Mouse (Mus musculus): Measurements from ENCODE around the gene Sprr2j-ps. TPM values are rescaled to one million over a fixed set of nuclear protein-coding genes. Genes with fewer than 3 reads are reported as not detected.

Sprr2j-ps gene
- not detected in 2 replicates for polyA plus RNA-seq (2015; fragmentation: Nextera tagmentation; extraction: Ambion mirVana)

DNA sequence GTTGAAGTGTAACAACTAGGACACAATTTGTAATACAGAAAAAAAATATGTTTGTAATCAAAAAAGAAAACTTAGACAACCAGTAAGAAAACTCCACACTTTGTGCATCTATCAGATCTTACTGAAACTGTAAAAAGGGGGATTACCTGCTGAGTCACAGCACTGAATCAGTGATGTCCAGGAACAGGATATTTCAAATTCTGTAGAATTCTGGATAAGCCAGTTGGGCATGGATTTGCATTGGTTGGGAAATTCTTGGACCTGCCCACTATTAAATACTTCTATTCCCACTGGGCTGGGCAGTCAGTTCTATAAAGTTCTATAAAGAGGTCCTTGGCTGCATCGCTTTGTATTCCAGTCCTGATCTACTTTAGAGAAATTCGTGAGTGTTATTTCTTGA is at the start of gene Sprr2j-ps:
Sprr2j-ps (plus strand) TSS at position 301 of the 400 bp plus-strand sequence.
- H3K4me2 ChIP-seq (ENCODE audit: low read depth, low read length): no peak within 1 kb of the TSS
- H3K9me3 ChIP-seq (ENCODE audit: control insufficient read depth, low read length): no peaks in the 10 kb centered on the region
- H3K27ac ChIP-seq (ENCODE audit: low read length): no peak within 1 kb of the TSS
- WGBS: 91% methylated on average over 2 of the region's 2 CpGs
- no peak for ATAC-seq
- no peaks in the 10 kb centered on the region for H3K4me1 ChIP-seq (ENCODE audit: control insufficient read depth, insufficient read depth, low read length)
- H3K4me3 ChIP-seq (ENCODE audit: low read length): no peak within 1 kb of the TSS
- no peaks in the 10 kb centered on the region for H3K36me3 ChIP-seq (ENCODE audit: control insufficient read depth, insufficient read depth, low read length)
- H3K9ac ChIP-seq (ENCODE audit: low read depth, low read length): no peak within 1 kb of the TSS
- H3K27me3 ChIP-seq (replicated peaks; ENCODE audit: control insufficient read depth, insufficient read depth, low read length): no peaks in the 10 kb centered on the region

DNA sequence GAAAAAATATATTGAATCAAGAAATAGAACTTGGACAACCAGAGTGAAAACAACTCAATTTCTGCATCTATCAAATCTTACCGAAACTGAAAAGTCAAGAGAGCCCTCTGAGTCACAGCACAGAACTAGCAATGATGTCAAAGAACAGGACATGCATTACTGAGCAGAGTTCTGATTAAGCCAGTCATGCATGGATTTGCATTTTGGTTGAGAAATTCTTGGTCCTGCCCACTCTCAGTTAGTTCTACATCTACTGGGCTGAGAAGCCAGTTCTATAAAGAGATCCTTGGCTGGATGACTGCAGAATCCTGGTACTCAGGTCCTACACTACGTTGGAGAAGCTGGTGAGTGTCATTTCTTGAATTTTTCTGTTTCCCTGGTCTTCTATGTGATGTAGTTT is 44.3 kb upstream of the Sprr2j-ps start:
- Histone ChIP-seq H3K27me3 (replicated peaks; ENCODE audit: control insufficient read depth, insufficient read depth, low read length) (no peaks in the 10 kb centered on the region), H3K4me2 (ENCODE audit: low read depth, low read length) (no peak overlapping the region), H3K4me3 (ENCODE audit: low read length) (no peak overlapping the region), H3K36me3 (ENCODE audit: control insufficient read depth, insufficient read depth, low read length) (no peaks in the 10 kb centered on the region), H3K4me1 (ENCODE audit: control insufficient read depth, insufficient read depth, low read length) (no peaks in the 10 kb centered on the region), H3K27ac (ENCODE audit: low read length) (no peak overlapping the region), H3K9ac (ENCODE audit: low read depth, low read length) (no peak overlapping the region), H3K9me3 (ENCODE audit: control insufficient read depth, low read length) (no peaks in the 10 kb centered on the region)
- WGBS: 66% methylated on average over 2 of the region's 2 CpGs
- no peak for ATAC-seq

DNA sequence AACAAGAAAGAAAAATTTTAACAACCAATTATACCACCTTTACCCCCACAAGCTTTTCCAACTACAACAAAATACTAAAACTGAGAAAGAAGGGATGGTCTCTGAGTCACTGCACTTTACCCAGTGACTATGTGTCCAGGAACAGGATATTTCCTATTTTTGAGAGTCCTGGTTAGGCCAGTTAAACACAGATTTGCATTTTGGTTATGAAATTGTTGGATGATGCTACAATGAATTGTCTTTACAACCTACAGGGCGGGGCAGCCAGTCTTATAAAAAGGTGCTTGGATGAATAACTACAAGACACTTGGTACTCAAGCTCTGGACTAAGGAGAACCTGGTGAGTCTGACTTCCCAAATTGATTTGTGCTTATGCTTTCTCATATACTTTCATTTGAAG is 32.5 kb upstream of the Sprr2j-ps start, which contains the start of gene Sprr2h:
Sprr2h (plus strand) TSS at position 301 of the 400 bp plus-strand sequence.
- H3K9me3 ChIP-seq (ENCODE audit: control insufficient read depth, low read length): no peaks in the 10 kb centered on the region

DNA sequence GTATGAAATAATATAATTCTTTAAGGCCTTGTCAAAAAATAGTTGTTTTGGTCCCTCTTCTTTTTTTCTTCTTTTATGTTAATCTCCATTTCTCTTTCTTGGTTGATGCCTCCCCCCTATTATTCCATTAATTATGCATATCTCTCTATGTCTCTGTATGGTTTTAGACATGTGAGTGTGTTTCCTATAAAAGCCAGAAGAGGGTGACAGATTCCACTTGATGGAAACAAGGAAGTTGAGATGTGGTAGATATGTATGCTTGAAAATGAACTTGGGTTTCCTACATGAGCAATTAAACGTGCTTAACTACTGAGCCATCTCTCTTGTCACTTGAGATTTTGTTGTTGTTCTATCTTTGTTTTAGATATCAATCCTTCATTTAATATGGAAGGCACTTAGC is 23.6 kb upstream of the Sprr2j-ps start:
- Histone ChIP-seq H3K9ac (ENCODE audit: low read depth, low read length) (no peak overlapping the region), H3K4me3 (ENCODE audit: low read length) (no peak overlapping the region), H3K4me1 (ENCODE audit: control insufficient read depth, insufficient read depth, low read length) (no peaks in the 10 kb centered on the region), H3K27me3 (replicated peaks; ENCODE audit: control insufficient read depth, insufficient read depth, low read length) (no peaks in the 10 kb centered on the region), H3K27ac (ENCODE audit: low read length) (no peak overlapping the region), H3K36me3 (ENCODE audit: control insufficient read depth, insufficient read depth, low read length) (no peaks in the 10 kb centered on the region), H3K9me3 (ENCODE audit: control insufficient read depth, low read length) (no peaks in the 10 kb centered on the region), H3K4me2 (ENCODE audit: low read depth, low read length) (no peak overlapping the region)
- WGBS: 57% methylated on average over 1 of the region's 1 CpGs
- no peak for ATAC-seq

More for the DNA sequence above, 32.5 kb upstream of the Sprr2j-ps start, which contains the start of gene Sprr2h:
- ATAC-seq: no peak
- Histone ChIP-seq H3K4me1 (ENCODE audit: control insufficient read depth, insufficient read depth, low read length) (no peaks in the 10 kb centered on the region), H3K36me3 (ENCODE audit: control insufficient read depth, insufficient read depth, low read length) (no peaks in the 10 kb centered on the region), H3K4me2 (ENCODE audit: low read depth, low read length) (no peak within 1 kb of the TSS), H3K4me3 (ENCODE audit: low read length) (no peak within 1 kb of the TSS), H3K9ac (ENCODE audit: low read depth, low read length) (no peak within 1 kb of the TSS), H3K27me3 (replicated peaks; ENCODE audit: control insufficient read depth, insufficient read depth, low read length) (no peaks in the 10 kb centered on the region), H3K27ac (ENCODE audit: low read length) (no peak within 1 kb of the TSS)
- 86% methylated on average over 1 of the region's 1 CpGs for WGBS

DNA sequence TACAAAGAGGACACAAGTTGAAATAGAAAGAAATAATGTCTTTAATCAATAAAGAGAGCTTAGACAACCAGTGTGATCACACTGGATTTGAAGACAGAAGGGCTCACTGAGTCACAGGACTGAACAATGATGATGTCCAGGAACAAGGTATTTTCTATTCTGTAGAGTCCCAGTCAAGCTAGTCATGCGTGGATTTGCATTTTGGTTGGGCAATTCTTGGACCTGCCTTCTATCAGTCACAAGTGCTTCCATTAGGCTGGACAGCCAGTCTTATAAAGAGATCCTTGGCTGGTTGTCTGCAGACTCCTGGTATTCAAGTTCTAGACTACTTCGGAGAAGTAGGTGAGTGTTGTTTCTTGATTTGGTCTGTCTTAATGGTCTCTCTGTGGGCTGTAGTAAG is 10.2 kb upstream of the Sprr2j-ps start, which contains the start of gene Sprr2i:
Sprr2i (plus strand) TSS at position 301 of the 400 bp plus-strand sequence.
- ATAC-seq: no peak
- H3K27me3 ChIP-seq (replicated peaks; ENCODE audit: control insufficient read depth, insufficient read depth, low read length): no peaks in the 10 kb centered on the region
- no peaks in the 10 kb centered on the region for H3K4me1 ChIP-seq (ENCODE audit: control insufficient read depth, insufficient read depth, low read length)
- no peak within 1 kb of the TSS for H3K4me3 ChIP-seq (ENCODE audit: low read length)
- no peaks in the 10 kb centered on the region for H3K9me3 ChIP-seq (ENCODE audit: control insufficient read depth, low read length)
- H3K27ac ChIP-seq (ENCODE audit: low read length): no peak within 1 kb of the TSS
- no peak within 1 kb of the TSS for H3K9ac ChIP-seq (ENCODE audit: low read depth, low read length)
- no peaks in the 10 kb centered on the region for H3K36me3 ChIP-seq (ENCODE audit: control insufficient read depth, insufficient read depth, low read length)
- H3K4me2 ChIP-seq (ENCODE audit: low read depth, low read length): no peak within 1 kb of the TSS
- WGBS: 95% methylated on average over 2 of the region's 2 CpGs

- Histone ChIP-seq H3K27ac (ENCODE audit: low read length) (no peak within 1 kb of the TSS), H3K9me3 (ENCODE audit: control insufficient read depth, low read length) (no peaks in the 10 kb centered on the region), H3K36me3 (ENCODE audit: control insufficient read depth, insufficient read depth, low read length) (no peaks in the 10 kb centered on the region), H3K27me3 (replicated peaks; ENCODE audit: control insufficient read depth, insufficient read depth, low read length) (no peaks in the 10 kb centered on the region), H3K4me3 (ENCODE audit: low read length) (no peak within 1 kb of the TSS), H3K4me2 (ENCODE audit: low read depth, low read length) (no peak within 1 kb of the TSS), H3K9ac (ENCODE audit: low read depth, low read length) (no peak within 1 kb of the TSS), H3K4me1 (ENCODE audit: control insufficient read depth, insufficient read depth, low read length) (no peaks in the 10 kb centered on the region)
- ATAC-seq: no peak
- WGBS: 88% methylated on average over 6 of the region's 6 CpGs
Measured at GRCm38 (mm10) chr3:92429323-92429722, 11.4 kb downstream of the Sprr2j-ps start, which contains the start of gene Gm9774. TSS of gene Gm9774 (minus strand) at chr3:92429423.

DNA sequence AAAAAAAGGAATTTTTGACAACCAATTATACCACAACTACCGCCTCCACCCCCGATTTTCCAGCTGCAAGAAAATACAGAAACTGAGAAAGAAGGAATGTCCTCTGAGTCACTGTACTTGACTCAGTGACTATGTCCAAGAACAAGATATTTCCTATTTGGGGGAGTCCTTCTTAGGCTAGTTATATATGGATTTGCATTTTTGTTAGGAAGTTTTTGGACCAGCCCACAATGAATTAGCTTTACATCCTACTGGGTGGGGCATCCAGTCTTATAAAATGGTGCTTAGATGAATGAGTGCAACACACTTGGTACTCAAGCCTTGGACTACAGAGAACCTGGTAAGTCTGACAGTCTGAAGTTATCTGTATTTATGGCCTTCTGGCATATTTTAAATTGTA is 14.4 kb downstream of the Sprr2j-ps start, which contains the start of gene Sprr2k:
Sprr2k (plus strand) TSS at position 301 of the 400 bp plus-strand sequence.
- ATAC-seq: no peak
- Histone ChIP-seq H3K4me1 (ENCODE audit: control insufficient read depth, insufficient read depth, low read length) (no peaks in the 10 kb centered on the region), H3K4me2 (ENCODE audit: low read depth, low read length) (no peak within 1 kb of the TSS), H3K36me3 (ENCODE audit: control insufficient read depth, insufficient read depth, low read length) (no peaks in the 10 kb centered on the region), H3K27ac (ENCODE audit: low read length) (no peak within 1 kb of the TSS), H3K27me3 (replicated peaks; ENCODE audit: control insufficient read depth, insufficient read depth, low read length) (no peaks in the 10 kb centered on the region), H3K9ac (ENCODE audit: low read depth, low read length) (no peak within 1 kb of the TSS), H3K4me3 (ENCODE audit: low read length) (no peak within 1 kb of the TSS), H3K9me3 (ENCODE audit: control insufficient read depth, low read length) (no peaks in the 10 kb centered on the region)
- 83% methylated on average over 2 of the region's 2 CpGs for WGBS

DNA sequence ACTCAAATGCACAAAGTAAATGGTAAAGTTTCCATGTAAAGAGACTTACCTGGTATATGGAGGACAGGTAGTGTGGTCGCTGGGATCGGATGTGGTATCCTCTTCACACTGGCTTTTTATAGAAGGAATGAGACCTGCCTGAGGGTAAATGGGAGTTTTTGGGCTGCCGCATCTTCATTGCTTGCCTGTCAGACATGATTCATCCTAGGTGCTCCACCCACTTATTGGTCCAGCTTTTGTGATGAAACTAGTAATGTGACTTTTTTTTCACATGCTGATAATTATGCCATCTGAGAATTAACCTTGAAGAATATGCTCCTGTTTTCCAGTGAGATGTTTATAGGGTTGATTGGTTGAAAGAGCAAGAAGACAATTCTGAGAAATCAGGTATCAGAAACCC is 20.8 kb downstream of the Sprr2j-ps start, which contains the start of gene Sprr1b:
Sprr1b (minus strand) TSS at position 101 of the 400 bp plus-strand sequence.
- no peaks in the 10 kb centered on the region for H3K27me3 ChIP-seq (replicated peaks; ENCODE audit: control insufficient read depth, insufficient read depth, low read length)
- no peak for ATAC-seq
- 90% methylated on average over 3 of the region's 3 CpGs for WGBS

GRCm38 (mm10) chr3:92440177-92440576 is 22.3 kb downstream of the Sprr2j-ps start:
- Histone ChIP-seq H3K9me3 (ENCODE audit: control insufficient read depth, low read length) (no peaks in the 10 kb centered on the region), H3K36me3 (ENCODE audit: control insufficient read depth, insufficient read depth, low read length) (no peaks in the 10 kb centered on the region), H3K4me3 (ENCODE audit: low read length) (no peak overlapping the region), H3K27ac (ENCODE audit: low read length) (no peak overlapping the region), H3K9ac (ENCODE audit: low read depth, low read length) (no peak overlapping the region), H3K4me1 (ENCODE audit: control insufficient read depth, insufficient read depth, low read length) (no peaks in the 10 kb centered on the region), H3K27me3 (replicated peaks; ENCODE audit: control insufficient read depth, insufficient read depth, low read length) (no peaks in the 10 kb centered on the region), H3K4me2 (ENCODE audit: low read depth, low read length) (no peak overlapping the region)
- ATAC-seq: no peak
- WGBS: 84% methylated on average over 3 of the region's 3 CpGs

More for the DNA sequence above, 20.8 kb downstream of the Sprr2j-ps start, which contains the start of gene Sprr1b:
- H3K4me3 ChIP-seq (ENCODE audit: low read length): no peak within 1 kb of the TSS
- no peak within 1 kb of the TSS for H3K4me2 ChIP-seq (ENCODE audit: low read depth, low read length)
- H3K4me1 ChIP-seq (ENCODE audit: control insufficient read depth, insufficient read depth, low read length): no peaks in the 10 kb centered on the region
- H3K27ac ChIP-seq (ENCODE audit: low read length): no peak within 1 kb of the TSS
- no peaks in the 10 kb centered on the region for H3K9me3 ChIP-seq (ENCODE audit: control insufficient read depth, low read length)
- H3K36me3 ChIP-seq (ENCODE audit: control insufficient read depth, insufficient read depth, low read length): no peaks in the 10 kb centered on the region
- H3K9ac ChIP-seq (ENCODE audit: low read depth, low read length): no peak within 1 kb of the TSS

DNA sequence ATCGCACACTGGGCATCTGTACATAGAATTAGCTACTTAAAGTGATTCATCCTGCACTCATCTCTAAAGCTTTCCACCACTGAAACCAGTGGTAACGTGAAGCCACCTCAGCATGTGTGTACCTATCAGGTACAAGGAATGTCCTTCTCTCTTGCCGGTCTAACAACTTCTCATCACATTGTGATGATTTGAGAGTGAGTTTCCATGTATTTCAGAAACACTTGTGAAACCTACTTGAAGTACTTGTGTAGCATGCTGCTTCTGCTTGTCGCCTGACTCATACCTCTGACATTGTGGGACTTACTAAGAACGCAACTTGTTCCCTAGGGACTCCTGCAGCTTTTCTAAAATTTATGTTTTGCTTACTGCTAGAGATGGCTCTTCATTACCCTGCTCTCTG is 37.3 kb downstream of the Sprr2j-ps start:
- Histone ChIP-seq H3K9ac (ENCODE audit: low read depth, low read length) (no peak overlapping the region), H3K36me3 (ENCODE audit: control insufficient read depth, insufficient read depth, low read length) (no peaks in the 10 kb centered on the region), H3K4me3 (ENCODE audit: low read length) (no peak overlapping the region), H3K27ac (ENCODE audit: low read length) (no peak overlapping the region), H3K9me3 (ENCODE audit: control insufficient read depth, low read length) (no peaks in the 10 kb centered on the region), H3K27me3 (replicated peaks; ENCODE audit: control insufficient read depth, insufficient read depth, low read length) (no peaks in the 10 kb centered on the region), H3K4me2 (ENCODE audit: low read depth, low read length) (no peak overlapping the region), H3K4me1 (ENCODE audit: control insufficient read depth, insufficient read depth, low read length) (no peaks in the 10 kb centered on the region)
- ATAC-seq: no peak
- WGBS: 84% methylated on average over 5 of the region's 5 CpGs

Measured in intestine, embryonic 16.5 days (tissue).